Mouse (Mus musculus): ENCODE measurements around the gene Lman2l. TPM values are rescaled to one million over a fixed set of nuclear protein-coding genes. Genes with fewer than 3 reads are reported as not detected.

Lman2l gene
- total RNA-seq (2012; rRNA removed) (6.1 and 7.0 TPM in 2 replicates), polyA plus RNA-seq (2012; ENCODE audit: insufficient read depth in 1 of 2, insufficient read length in 2 of 2, low read depth in 1 of 2, low replicate concordance in 2 of 2, missing spikeins in 1 of 2) (10 to 100 TPM in 1 of 2 experiments, not detected in 1; 19.7 TPM)

- TF ChIP-seq TBP (IDR thresholded peaks at IDR 0.05; ENCODE audit: low read depth, low read length) (peak; percentile 62), MXI1 (IDR thresholded peaks at IDR 0.05; ENCODE audit: low read depth, low read length) (peak; percentile 50; the same call in 1 of the 2 replicates), E2F4 (IDR thresholded peaks at IDR 0.05; ENCODE audit: borderline replicate concordance, low read depth, low read length) (no peak), MYC (IDR thresholded peaks at IDR 0.05; ENCODE audit: low read depth, low read length) (0 out of 2 replicates have a peak, but pooled peaks have one; percentile 19), TAL1 (IDR thresholded peaks at IDR 0.05; ENCODE audit: low read length) (no peak), NELFE (IDR thresholded peaks at IDR 0.05; ENCODE audit: low read depth, low read length) (peak; percentile 63), HCFC1 (IDR thresholded peaks at IDR 0.05; ENCODE audit: low read depth, low read length) (peak; percentile 67; the same call in 1 of the 2 replicates), USF1 (IDR thresholded peaks at IDR 0.05; ENCODE audit: low read depth, low read length) (peak; percentile 35; the same call in 1 of the 2 replicates), TCF12 (IDR thresholded peaks at IDR 0.05; ENCODE audit: low read depth, low read length) (peak; percentile 57), CTCF (IDR thresholded peaks at IDR 0.05 in 2 of 3, conservative IDR thresholded peaks at IDR 0.05 in 1 of 3; ENCODE audit: control insufficient read depth in 1 of 3, insufficient read depth in 1 of 3, low read depth in 2 of 3, low read length in 3 of 3, poor library complexity in 1 of 3, severe bottlenecking in 1 of 3) (no peak), MAFK (IDR thresholded peaks at IDR 0.05; ENCODE audit: borderline replicate concordance, low read depth, low read length) (no peak), ELF1 (IDR thresholded peaks at IDR 0.05; ENCODE audit: low read depth, low read length) (peak; percentile 69; the same call in 1 of the 2 replicates), ZMIZ1 (IDR thresholded peaks at IDR 0.05; ENCODE audit: low read depth, low read length) (peak; percentile 49; the same call in 1 of the 2 replicates), ETS1 (IDR thresholded peaks at IDR 0.05; ENCODE audit: low read depth, low read length) (no peak), POLR2A (IDR thresholded peaks at IDR 0.05; ENCODE audit: control insufficient read depth in 1 of 2, insufficient read depth in 1 of 2, low read depth in 1 of 2, low read length in 2 of 2, poor library complexity in 1 of 2) (peak; percentile 70 to 73), CHD1 (IDR thresholded peaks at IDR 0.05; ENCODE audit: low read depth, low read length) (no peak), SIN3A (IDR thresholded peaks at IDR 0.05; ENCODE audit: low read length) (peak; percentile 62; the same call in 1 of the 2 replicates)
- Histone ChIP-seq H3K27me3 (ENCODE audit: control insufficient read depth in 1 of 2, insufficient read depth in 2 of 2, low read length in 2 of 2) (no peaks in the 10 kb centered on the region), H3K27ac (ENCODE audit: control insufficient read depth, low read depth, low read length) (peak within 1 kb of the TSS; percentile 93), H3K79me2 (ENCODE audit: control insufficient read depth, insufficient read depth, low read length, poor library complexity) (peaks cover 7% of the 10 kb centered on the region), H3K4me3 (ENCODE audit: control insufficient read depth in 1 of 2, insufficient read depth in 1 of 2, low read depth in 2 of 2, low read length in 2 of 2) (peak within 1 kb of the TSS; percentile 91 to 94), H3K9me3 (replicated peaks; ENCODE audit: insufficient read depth, low read length) (no peaks in the 10 kb centered on the region), H3K4me1 (ENCODE audit: control insufficient read depth in 1 of 2, insufficient read depth in 2 of 2, low read length in 2 of 2) (peaks cover 0 to 9% of the 10 kb centered on the region in 2 experiments; a peak in 3 of 4 replicates), H3K9ac (ENCODE audit: control insufficient read depth, low read depth, low read length, poor library complexity, severe bottlenecking) (peak within 1 kb of the TSS; percentile 89), H3K36me3 (ENCODE audit: control insufficient read depth in 1 of 2, insufficient read depth in 2 of 2, low read length in 2 of 2) (peaks cover 2 to 16% of the 10 kb centered on the region in 2 experiments; a peak in 3 of 4 replicates)
- peak; percentile 97 for DNase-seq (ENCODE audit: low read depth, low spot score)
Observed at GRCm38 (mm10) chr1:36444471-36445464, at the start of gene Lman2l. Gene Lman2l, minus strand, starts transcription at chr1:36445271.

- H3K4me3 ChIP-seq (ENCODE audit: control insufficient read depth in 1 of 2, insufficient read depth in 1 of 2, low read depth in 2 of 2, low read length in 2 of 2), result no peak overlapping the region
- H3K9ac ChIP-seq (ENCODE audit: control insufficient read depth, low read depth, low read length, poor library complexity, severe bottlenecking), result no peak overlapping the region
- DNase-seq (ENCODE audit: low read depth, low spot score), result no peak
- H3K79me2 ChIP-seq (ENCODE audit: control insufficient read depth, insufficient read depth, low read length, poor library complexity), result no peaks in the 10 kb centered on the region
- no peaks in the 10 kb centered on the region for H3K36me3 ChIP-seq (ENCODE audit: control insufficient read depth in 1 of 2, insufficient read depth in 2 of 2, low read length in 2 of 2)
- H3K4me1 ChIP-seq (ENCODE audit: control insufficient read depth in 1 of 2, insufficient read depth in 2 of 2, low read length in 2 of 2), result no peaks in the 10 kb centered on the region
- TF ChIP-seq EP300 (IDR thresholded peaks at IDR 0.05; ENCODE audit: low read depth in 1 of 2, low read length in 2 of 2) (no peak), ELF1 (IDR thresholded peaks at IDR 0.05; ENCODE audit: low read depth, low read length) (no peak), TCF12 (IDR thresholded peaks at IDR 0.05; ENCODE audit: low read depth, low read length) (no peak), TAL1 (IDR thresholded peaks at IDR 0.05; ENCODE audit: low read length) (no peak), MXI1 (IDR thresholded peaks at IDR 0.05; ENCODE audit: low read depth, low read length) (no peak), ZNF384 (IDR thresholded peaks at IDR 0.05; ENCODE audit: low read depth, low read length) (no peak), BHLHE40 (IDR thresholded peaks at IDR 0.05; ENCODE audit: borderline replicate concordance, low read depth, low read length) (no peak), TBP (IDR thresholded peaks at IDR 0.05; ENCODE audit: low read depth, low read length) (no peak), MYB (IDR thresholded peaks at IDR 0.05; ENCODE audit: low read depth, low read length) (no peak), CHD2 (IDR thresholded peaks at IDR 0.05; ENCODE audit: low read length) (no peak), JUND (IDR thresholded peaks at IDR 0.05; ENCODE audit: low read depth, low read length) (no peak), USF1 (IDR thresholded peaks at IDR 0.05; ENCODE audit: low read depth, low read length) (no peak), SMC3 (IDR thresholded peaks at IDR 0.05; ENCODE audit: low read depth, low read length) (no peak), MYC (IDR thresholded peaks at IDR 0.05; ENCODE audit: low read depth, low read length) (no peak)
- no peak overlapping the region for H3K27ac ChIP-seq (ENCODE audit: control insufficient read depth, low read depth, low read length)
- no peaks in the 10 kb centered on the region for H3K9me3 ChIP-seq (replicated peaks; ENCODE audit: insufficient read depth, low read length)
- H3K27me3 ChIP-seq (ENCODE audit: control insufficient read depth in 1 of 2, insufficient read depth in 2 of 2, low read length in 2 of 2), result no peaks in the 10 kb centered on the region
Observed at GRCm38 (mm10) chr1:36493299-36493698, 48.2 kb upstream of the Lman2l start.
